Mouse (Mus musculus) left cerebral cortex, adult 18-20 months (tissue): Measurements from ENCODE around the gene Prkca. TPM values are rescaled to one million over a fixed set of nuclear protein-coding genes. Genes with fewer than 3 reads are reported as not detected.

Source experiments
- DNase-seq, 2 experiments: peaks; one replicate each; pipeline ENCODE4 v3.0.0; 2021 to 2022; ENCODE audit warnings: low spot score in 2 of 2, mixed read lengths in 1 of 2
- total RNA-seq, 2 experiments: library from RNA; stranded (reverse); gene quantifications; 2 replicates each; pipeline ENCODE4 v1.2.3; 2021

Gene Prkca
- total RNA-seq, 2 experiments from 2014 or later, result 156 to 175 TPM

GRCm38 (mm10) chr11:108216064-108216463, 127.7 kb downstream of the Prkca start:
- no peak for DNase-seq

GRCm38 (mm10) chr11:108215466-108215865, 128.3 kb downstream of the Prkca start:
- DNase-seq, result no peak

GRCm38 (mm10) chr11:108214521-108215223, 129.1 kb downstream of the Prkca start:
- no peak for DNase-seq

GRCm38 (mm10) chr11:108213783-108214182, 129.9 kb downstream of the Prkca start:
- DNase-seq, result no peak

- DNase-seq, result no peak
Observed at GRCm38 (mm10) chr11:108212638-108213037, 131.1 kb downstream of the Prkca start.

- no peak for DNase-seq
Observed at GRCm38 (mm10) chr11:108212030-108212429, 131.7 kb downstream of the Prkca start.

GRCm38 (mm10) chr11:108210749-108211148, 133.0 kb downstream of the Prkca start:
- DNase-seq, result no peak

- no peak for DNase-seq
Observed at GRCm38 (mm10) chr11:108206602-108207001, 137.1 kb downstream of the Prkca start.

GRCm38 (mm10) chr11:108204895-108205248, 138.9 kb downstream of the Prkca start:
- no peak for DNase-seq

- DNase-seq, result no peak
Observed at GRCm38 (mm10) chr11:108204202-108204894, 139.4 kb downstream of the Prkca start.

- DNase-seq, result no peak
Observed at GRCm38 (mm10) chr11:108202835-108203234, 140.9 kb downstream of the Prkca start.

GRCm38 (mm10) chr11:108200679-108201586, 142.8 kb downstream of the Prkca start:
- DNase-seq, result no peak

- DNase-seq, result no peak
Observed at GRCm38 (mm10) chr11:108199429-108199985, 144.2 kb downstream of the Prkca start.

- DNase-seq, result no peak
Observed at GRCm38 (mm10) chr11:108198592-108198991, 145.1 kb downstream of the Prkca start.

- no peak for DNase-seq
Observed at GRCm38 (mm10) chr11:108197427-108198218, 146.1 kb downstream of the Prkca start.

GRCm38 (mm10) chr11:108196796-108197195, 146.9 kb downstream of the Prkca start:
- DNase-seq, result no peak

GRCm38 (mm10) chr11:108190298-108190697, 153.4 kb downstream of the Prkca start:
- DNase-seq, result peak in 1 of 2 experiments; percentile 59

GRCm38 (mm10) chr11:108189362-108189761, 154.4 kb downstream of the Prkca start:
- no peak for DNase-seq

GRCm38 (mm10) chr11:108182421-108182820, 161.3 kb downstream of the Prkca start:
- DNase-seq, result peak; percentile 60 to 72

- no peak for DNase-seq
Observed at GRCm38 (mm10) chr11:108181012-108181713, 162.6 kb downstream of the Prkca start.
